Mouse (Mus musculus): Measurements from ENCODE around the gene Slc10a3. TPM values are rescaled to one million over a fixed set of nuclear protein-coding genes. Genes with fewer than 3 reads are reported as not detected.
"Not testable (repeated sequence)": the region's sequence is repeated elsewhere in the genome, so short reads cannot be mapped to it uniquely, and the experiment has no call there.

The Slc10a3 gene
- 1 to 10 TPM; 2.3 to 2.6 TPM for total RNA-seq (2021)
- long read RNA-seq, partial matches to known transcripts: 0 of 3 reads
- long read RNA-seq, other reads (novel, unspliced or antisense): 0 of 3 reads

DNA sequence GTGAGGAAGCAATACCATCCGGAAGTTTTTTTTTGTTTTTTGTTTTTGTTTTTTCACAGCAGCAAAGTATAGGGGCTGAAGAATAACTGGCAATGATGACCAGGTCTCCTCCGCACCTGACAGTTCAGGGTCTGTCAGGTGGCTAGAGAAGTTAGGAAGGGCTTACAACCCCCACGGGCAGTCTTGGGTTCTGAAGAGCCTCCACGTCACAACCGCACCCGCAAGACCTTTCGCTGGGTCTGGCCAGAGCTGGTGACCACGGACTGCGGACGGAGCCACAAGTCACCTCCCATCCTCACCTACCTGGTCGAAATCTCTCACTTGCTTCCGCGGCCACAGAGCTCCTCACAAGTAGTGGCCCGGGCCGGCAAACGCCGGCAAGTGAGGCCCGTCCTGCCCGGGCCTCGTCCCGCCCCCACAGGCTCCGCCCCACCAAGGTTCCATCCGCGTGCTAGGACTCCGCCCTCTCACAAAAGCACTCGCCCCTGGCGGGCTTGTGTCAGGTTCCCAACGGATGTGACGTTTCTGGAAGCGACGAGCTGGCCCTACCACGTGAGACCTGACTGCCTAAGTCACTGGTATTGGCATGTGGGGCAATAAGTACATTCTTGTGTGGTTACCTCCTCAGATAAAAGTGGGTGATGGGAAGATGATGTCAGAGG lies at the start of gene Slc10a3, which contains the start of gene Ubl4a:
Gene Slc10a3, minus strand, starts transcription at position 462 of the 662 bp plus-strand sequence.
Gene Ubl4a, minus strand, starts transcription at position 331 of the 662 bp plus-strand sequence.
- DNase-seq (ENCODE audit: low spot score in 2 of 2): peak; percentile 82 to 84

GRCm38 (mm10) chrX:74413377-74413776 lies 40.2 kb upstream of the Slc10a3 start:
- DNase-seq (ENCODE audit: low spot score in 2 of 2): peak; percentile 57 to 84

GRCm38 (mm10) chrX:74408340-74408739 lies 35.2 kb upstream of the Slc10a3 start:
- DNase-seq (ENCODE audit: low spot score in 2 of 2): no peak

- DNase-seq (ENCODE audit: low spot score in 2 of 2): no peak
Observed at GRCm38 (mm10) chrX:74400136-74400535, 27.0 kb upstream of the Slc10a3 start.

DNA sequence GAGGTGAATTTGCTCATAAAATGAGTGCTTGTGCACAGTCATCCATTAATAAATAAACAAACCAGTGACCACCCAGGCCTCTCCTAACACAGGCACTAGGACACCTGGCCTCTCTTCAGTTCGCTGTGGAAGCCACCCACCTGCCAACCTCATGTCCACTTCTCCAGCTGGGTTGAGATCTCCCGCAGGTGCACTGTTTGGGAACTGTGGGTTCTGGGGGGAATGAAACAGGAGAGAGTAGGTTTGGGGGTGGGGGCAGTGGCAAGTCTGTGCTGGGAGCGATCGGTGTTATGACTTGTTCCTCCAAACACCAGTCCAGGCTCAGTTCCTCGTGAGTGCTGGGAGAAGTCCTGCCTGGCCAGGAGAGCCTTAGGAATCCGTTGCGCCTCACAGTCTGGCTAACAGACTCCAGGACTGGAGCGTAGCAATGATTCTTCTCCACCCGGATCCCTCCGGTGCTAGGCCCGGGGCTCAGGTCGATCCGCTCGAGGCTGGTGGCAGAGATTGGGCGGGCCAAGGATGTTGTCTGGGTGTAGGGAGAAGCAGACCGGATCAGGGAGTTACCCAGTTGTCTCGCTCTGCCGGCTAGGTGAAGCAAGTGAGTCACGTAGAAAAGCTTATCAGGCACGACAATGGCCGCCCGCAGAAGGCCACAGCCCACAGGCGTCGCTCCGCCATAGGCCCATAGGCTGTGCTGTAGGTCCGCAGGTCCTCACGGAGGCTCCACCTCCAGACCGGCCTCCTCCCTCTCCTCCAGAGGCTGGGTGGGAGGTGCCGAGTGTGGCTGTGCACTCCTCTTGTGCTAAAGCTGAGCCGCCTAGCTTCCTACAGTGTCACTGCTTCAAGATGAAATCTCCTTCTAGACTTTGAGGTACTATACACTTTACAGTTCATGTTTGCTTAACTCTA lies 19.6 kb upstream of the Slc10a3 start, which contains the start of the genes Fam3a and Ikbkg:
Gene Fam3a, minus strand, starts transcription at position 738 of the 909 bp plus-strand sequence.
Gene Ikbkg, plus strand, starts transcription at position 756 of the 909 bp plus-strand sequence.
- peak; percentile 78 to 83 for DNase-seq (ENCODE audit: low spot score in 2 of 2)

- no peak for DNase-seq (ENCODE audit: low spot score in 2 of 2)
Observed at GRCm38 (mm10) chrX:74388153-74388552, 15.0 kb upstream of the Slc10a3 start.

- no peak for DNase-seq (ENCODE audit: low spot score in 2 of 2)
Observed at GRCm38 (mm10) chrX:74384451-74384850, 11.3 kb upstream of the Slc10a3 start.

- peak; percentile 28 to 59 for DNase-seq (ENCODE audit: low spot score in 2 of 2)
Observed at GRCm38 (mm10) chrX:74368209-74368909, 4.8 kb downstream of the Slc10a3 start.

DNA sequence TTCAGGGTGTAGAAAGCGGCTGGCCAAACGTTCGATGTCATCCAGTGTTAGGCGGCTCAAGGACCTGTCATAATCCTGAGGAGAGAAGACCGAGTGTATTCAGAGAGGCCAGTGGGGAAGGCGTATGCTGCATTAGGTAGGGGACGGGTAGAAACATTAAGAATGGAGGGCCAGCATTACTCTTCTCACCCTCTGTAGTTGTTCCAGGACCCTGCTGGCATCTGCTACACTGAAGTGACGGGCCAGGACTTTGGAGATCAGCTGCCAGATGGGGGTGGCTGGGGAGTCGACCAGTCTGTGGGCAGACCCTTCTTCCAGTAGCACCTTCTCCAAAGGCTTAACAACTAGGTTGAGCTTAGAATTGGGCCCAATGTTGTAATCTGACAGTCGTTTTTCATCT lies 5.6 kb downstream of the Slc10a3 start:
- no peak for DNase-seq (ENCODE audit: low spot score in 2 of 2)

GRCm38 (mm10) chrX:74359171-74359570 lies 14.0 kb downstream of the Slc10a3 start:
- no peak for DNase-seq (ENCODE audit: low spot score in 2 of 2)

- not testable (repeated sequence) for DNase-seq (ENCODE audit: low spot score in 2 of 2)
Observed at GRCm38 (mm10) chrX:74357069-74357468, 16.1 kb downstream of the Slc10a3 start.

DNA sequence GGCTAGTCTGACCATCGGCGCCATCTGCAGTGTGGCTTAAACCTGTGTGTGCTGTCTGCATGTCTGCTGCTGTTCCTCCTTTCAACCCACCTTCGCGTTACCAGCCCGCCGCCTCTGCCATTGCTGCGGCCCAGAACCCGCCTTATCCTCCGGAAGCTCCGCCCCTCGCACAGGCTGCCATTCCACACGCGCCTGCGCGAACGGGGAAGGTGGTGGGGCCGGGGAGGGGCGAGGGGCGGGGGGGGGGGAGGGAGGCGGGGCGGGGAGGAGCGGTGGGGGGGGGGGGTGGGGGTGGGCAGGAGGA lies 19.7 kb downstream of the Slc10a3 start, which contains the start of gene Lage3:
Gene Lage3, minus strand, starts transcription at position 152 of the 304 bp plus-strand sequence.
- peak; percentile 67 to 79 for DNase-seq (ENCODE audit: low spot score in 2 of 2)

DNA sequence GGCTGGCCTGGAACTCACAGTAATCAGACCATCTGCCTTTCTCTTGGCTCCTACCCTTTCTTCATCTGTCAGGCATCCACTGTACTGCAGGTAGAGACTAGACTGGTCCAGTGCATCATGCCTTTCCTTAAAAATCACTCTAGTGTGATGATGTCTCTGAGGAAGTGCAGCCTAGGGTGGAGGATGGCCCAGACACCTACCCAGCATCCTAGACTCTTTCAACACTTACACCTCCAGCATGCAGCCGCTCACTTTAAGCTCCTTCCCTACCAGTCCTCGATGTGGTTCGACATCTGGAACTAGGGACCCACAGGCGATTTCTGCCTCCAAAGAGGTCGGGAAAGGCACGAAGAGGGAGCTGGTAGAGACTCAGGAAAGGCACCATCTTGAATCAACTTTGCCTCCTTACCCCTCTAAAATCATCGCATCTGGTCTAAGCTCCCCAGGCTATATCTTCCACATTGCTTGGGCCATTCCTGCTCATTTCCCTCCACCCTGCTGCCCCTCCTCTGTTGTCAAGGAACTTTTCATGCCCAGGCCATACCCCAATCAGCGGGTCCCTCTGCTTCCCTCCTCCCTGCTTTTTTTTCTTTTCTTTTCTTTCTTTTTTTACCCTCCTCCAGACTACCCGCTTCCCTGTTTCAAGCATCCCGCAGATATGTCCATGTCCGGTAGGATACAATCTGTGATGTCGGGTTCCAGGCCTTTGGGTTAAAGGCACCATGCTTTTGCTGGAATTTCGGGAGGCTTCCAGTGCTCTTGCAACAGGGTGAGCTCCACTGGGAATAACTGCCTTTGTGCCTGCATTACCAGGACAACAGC lies 20.3 kb downstream of the Slc10a3 start:
- DNase-seq (ENCODE audit: low spot score in 2 of 2): no peak

GRCm38 (mm10) chrX:74330166-74330930 lies 42.8 kb downstream of the Slc10a3 start:
- DNase-seq (ENCODE audit: low spot score in 2 of 2): no peak

DNA sequence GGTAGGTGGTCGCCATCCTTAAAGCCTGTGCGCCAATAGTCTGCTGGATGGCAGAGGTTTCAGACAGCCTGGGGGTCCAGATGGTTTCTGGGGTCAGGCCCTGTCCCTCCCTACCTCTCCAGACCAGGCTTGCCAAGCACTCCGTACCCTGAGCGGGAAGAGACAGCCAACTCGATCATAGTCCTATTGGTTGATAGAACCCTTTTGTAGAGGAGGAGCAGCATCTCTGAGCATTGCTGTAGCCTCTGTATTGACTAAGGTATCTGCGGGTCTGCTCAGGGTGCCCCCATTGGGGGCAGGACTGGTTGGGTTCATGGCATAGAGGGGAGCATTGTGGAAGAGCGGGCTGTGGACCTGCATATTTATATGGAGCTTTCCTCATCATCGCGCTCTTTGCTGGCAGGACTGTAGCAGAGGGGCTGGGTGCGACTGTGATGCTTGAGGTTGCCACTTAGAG lies 43.9 kb downstream of the Slc10a3 start:
- no peak for DNase-seq (ENCODE audit: low spot score in 2 of 2)

DNA sequence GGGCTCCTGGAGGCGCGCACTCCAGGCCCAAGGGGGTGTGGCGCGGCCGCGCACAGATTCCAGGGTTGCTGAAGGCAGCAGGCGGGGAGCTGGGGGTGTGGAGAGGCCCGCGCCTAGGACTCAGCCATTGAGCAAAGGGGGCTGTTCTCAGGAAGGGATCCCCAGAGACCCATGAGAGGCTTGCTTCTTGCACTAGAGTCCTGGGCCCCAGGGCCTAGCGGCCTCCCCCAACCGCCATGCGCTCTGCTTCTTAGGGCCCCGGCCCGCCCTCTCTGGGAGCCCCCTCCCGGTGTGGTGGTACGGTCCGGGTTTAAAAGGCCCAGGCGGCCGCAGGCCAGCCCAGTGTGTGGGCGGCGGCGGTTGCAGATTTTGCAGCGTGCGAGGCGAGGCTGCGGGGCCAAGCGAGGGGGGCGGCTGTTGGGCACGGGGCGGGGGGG lies 44.4 kb downstream of the Slc10a3 start, which contains the start of gene Plxna3:
Gene Plxna3, plus strand, starts transcription at position 342 of the 437 bp plus-strand sequence.
- peak; percentile 32 to 47 for DNase-seq (ENCODE audit: low spot score in 2 of 2)
